Mouse (Mus musculus): ENCODE results near the gene Zfp511. TPM values are rescaled to one million over a fixed set of nuclear protein-coding genes. Genes with fewer than 3 reads are reported as not detected.

Zfp511 gene
- polyA plus RNA-seq, 1 experiment from 2014 or later, result 36.5 TPM

DNA sequence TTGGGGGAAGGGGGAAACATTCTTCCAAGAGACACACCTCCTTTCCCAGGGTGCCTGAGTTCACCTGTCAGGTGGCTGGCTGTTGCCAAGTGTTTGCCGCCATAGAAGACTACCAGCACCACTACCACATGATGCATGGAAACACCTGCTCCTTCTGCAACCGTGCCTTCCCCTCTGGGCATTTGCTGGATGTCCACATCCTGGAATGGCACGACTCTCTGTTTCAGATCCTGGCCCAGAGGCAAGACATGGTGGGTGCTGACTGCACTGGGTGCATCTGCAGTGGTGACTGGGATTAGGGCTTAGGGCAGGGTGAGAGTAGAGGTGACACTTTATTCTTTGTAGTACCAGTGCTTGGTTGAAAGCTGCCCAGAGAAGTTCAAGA is 972 bp downstream of the Zfp511 start:
- H3K9ac ChIP-seq (ENCODE audit: low read length), result no peak overlapping the region; the same call in 1 of the 2 replicates
- ATAC-seq (replicated peaks; ENCODE audit: extremely low read depth, insufficient read depth, low FRiP score), result no peak

DNA sequence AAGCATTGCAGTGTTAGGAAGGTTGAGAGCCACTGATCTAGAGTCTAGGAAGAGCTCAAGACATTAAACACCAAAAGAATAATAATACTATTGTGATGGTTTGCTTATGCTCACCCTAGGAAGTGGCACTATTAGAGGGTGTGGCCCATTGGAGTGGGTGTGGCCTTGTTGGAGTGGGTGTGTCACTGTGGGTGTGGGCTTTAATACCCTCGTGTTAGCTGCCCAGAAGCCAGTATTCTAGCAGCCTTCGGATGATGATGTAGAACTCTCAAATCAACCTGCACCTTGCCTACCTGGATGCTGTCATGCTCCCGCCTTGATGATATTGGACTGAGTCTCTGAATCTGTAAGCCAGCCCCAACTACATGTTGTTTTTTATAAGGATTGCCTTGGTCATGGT is 6.5 kb downstream of the Zfp511 start:
- ATAC-seq (replicated peaks; ENCODE audit: extremely low read depth, insufficient read depth, low FRiP score), result no peak
- WGBS, result 52% methylated on average over 3 of the region's 3 CpGs

More for the DNA sequence above, 972 bp downstream of the Zfp511 start:
- WGBS, result 49% methylated on average over 3 of the region's 3 CpGs
- peaks cover 16% of the 10 kb centered on the region for H3K4me1 ChIP-seq (ENCODE audit: control insufficient read depth, insufficient read depth, low read length)
- H3K4me3 ChIP-seq (ENCODE audit: low read length), result peak overlapping the region; percentile 87
- peaks cover 12% of the 10 kb centered on the region for H3K36me3 ChIP-seq (ENCODE audit: control insufficient read depth, insufficient read depth)
- peak overlapping the region; percentile 91 for H3K4me2 ChIP-seq (ENCODE audit: low read depth, low read length)
- H3K9me3 ChIP-seq (replicated peaks; ENCODE audit: control insufficient read depth, low read length), result no peaks in the 10 kb centered on the region
- H3K27ac ChIP-seq (ENCODE audit: low read length), result no peak overlapping the region
- H3K27me3 ChIP-seq (ENCODE audit: control insufficient read depth, insufficient read depth, low read length), result no peaks in the 10 kb centered on the region

GRCm38 (mm10) chr7:140045546-140045945 is 9.4 kb downstream of the Zfp511 start:
- H3K36me3 ChIP-seq (ENCODE audit: control insufficient read depth, insufficient read depth), result 0 out of 2 replicates have a peak, but pooled peaks cover 1% of the 10 kb centered on the region
- H3K9me3 ChIP-seq (replicated peaks; ENCODE audit: control insufficient read depth, low read length), result no peaks in the 10 kb centered on the region
- 66% methylated on average over 4 of the region's 4 CpGs for WGBS
- no peak overlapping the region for H3K9ac ChIP-seq (ENCODE audit: low read length)
- no peak overlapping the region for H3K4me3 ChIP-seq (ENCODE audit: low read length)
- H3K27me3 ChIP-seq (ENCODE audit: control insufficient read depth, insufficient read depth, low read length), result peaks cover 64% of the 10 kb centered on the region
- no peak overlapping the region for H3K27ac ChIP-seq (ENCODE audit: low read length)
- H3K4me1 ChIP-seq (ENCODE audit: control insufficient read depth, insufficient read depth, low read length), result peaks cover 22% of the 10 kb centered on the region
- no peak overlapping the region for H3K4me2 ChIP-seq (ENCODE audit: low read depth, low read length)
- no peak for ATAC-seq (replicated peaks; ENCODE audit: extremely low read depth, insufficient read depth, low FRiP score)

More for the DNA sequence above, 6.5 kb downstream of the Zfp511 start:
- H3K4me2 ChIP-seq (ENCODE audit: low read depth, low read length), result no peak overlapping the region
- H3K27ac ChIP-seq (ENCODE audit: low read length), result no peak overlapping the region
- H3K9ac ChIP-seq (ENCODE audit: low read length), result no peak overlapping the region
- no peak overlapping the region for H3K4me3 ChIP-seq (ENCODE audit: low read length)
- peaks cover 36% of the 10 kb centered on the region for H3K27me3 ChIP-seq (ENCODE audit: control insufficient read depth, insufficient read depth, low read length)
- H3K9me3 ChIP-seq (replicated peaks; ENCODE audit: control insufficient read depth, low read length), result no peaks in the 10 kb centered on the region
- H3K4me1 ChIP-seq (ENCODE audit: control insufficient read depth, insufficient read depth, low read length), result peaks cover under 1% of the 10 kb centered on the region; the same call in 1 of the 2 replicates
- peaks cover 10% of the 10 kb centered on the region for H3K36me3 ChIP-seq (ENCODE audit: control insufficient read depth, insufficient read depth)

GRCm38 (mm10) chr7:140047811-140048311 is 11.7 kb downstream of the Zfp511 start:
- 1% methylated on average over 33 of the region's 33 CpGs for WGBS
- H3K9ac ChIP-seq (ENCODE audit: low read length), result no peak overlapping the region
- H3K4me3 ChIP-seq (ENCODE audit: low read length), result peak overlapping the region; percentile 53
- no peak overlapping the region for H3K27ac ChIP-seq (ENCODE audit: low read length)
- H3K36me3 ChIP-seq (ENCODE audit: control insufficient read depth, insufficient read depth), result no peaks in the 10 kb centered on the region
- H3K4me2 ChIP-seq (ENCODE audit: low read depth, low read length), result peak overlapping the region; percentile 87
- no peak for ATAC-seq (replicated peaks; ENCODE audit: extremely low read depth, insufficient read depth, low FRiP score)
- peaks cover 22% of the 10 kb centered on the region for H3K4me1 ChIP-seq (ENCODE audit: control insufficient read depth, insufficient read depth, low read length)
- H3K27me3 ChIP-seq (ENCODE audit: control insufficient read depth, insufficient read depth, low read length), result peaks cover 87% of the 10 kb centered on the region
- no peaks in the 10 kb centered on the region for H3K9me3 ChIP-seq (replicated peaks; ENCODE audit: control insufficient read depth, low read length)

DNA sequence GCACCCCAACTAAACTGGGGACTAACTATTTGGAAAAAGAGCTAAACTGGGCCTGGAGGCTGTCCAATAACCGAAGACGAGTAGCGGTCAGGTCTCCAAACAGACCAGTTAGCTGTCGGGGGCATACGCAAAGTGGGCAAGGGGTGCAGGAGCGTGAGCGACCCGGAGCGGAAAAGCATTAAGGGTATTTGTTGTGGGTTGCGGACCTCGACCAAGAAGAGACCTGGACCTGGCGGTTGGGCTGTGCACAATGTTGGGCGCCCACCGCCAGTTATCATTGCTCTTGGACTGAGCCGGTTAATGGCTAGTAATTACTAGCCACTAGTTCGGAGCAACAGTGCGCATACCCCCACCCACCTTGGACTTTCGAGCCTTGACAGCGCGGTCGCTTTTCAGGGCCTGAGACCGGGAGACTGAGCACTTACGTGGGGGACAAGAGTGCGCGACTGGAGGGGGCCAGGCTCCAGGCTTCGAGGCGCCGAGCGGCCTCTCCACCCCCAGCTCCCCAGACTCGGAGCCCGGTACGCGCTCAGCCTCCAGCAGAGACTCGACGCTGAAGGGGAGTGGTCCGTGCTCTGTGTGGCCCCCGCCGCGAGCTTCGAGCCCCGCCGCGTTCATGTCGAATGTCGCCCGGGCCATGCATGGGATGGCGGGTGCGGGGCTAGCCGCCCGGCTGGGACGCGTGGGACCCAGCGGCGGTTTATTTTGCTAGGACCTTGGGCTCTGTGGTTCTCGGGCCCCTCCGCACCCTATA is 12.3 kb downstream of the Zfp511 start, which contains the start of gene Msx3:
Gene Msx3 (minus strand): TSS at position 729 of the 754 bp plus-strand sequence.
- Histone ChIP-seq H3K4me3 (ENCODE audit: low read length) (peak within 1 kb of the TSS; percentile 53), H3K9ac (ENCODE audit: low read length) (no peak within 1 kb of the TSS), H3K4me2 (ENCODE audit: low read depth, low read length) (peak within 1 kb of the TSS; percentile 87), H3K27me3 (ENCODE audit: control insufficient read depth, insufficient read depth, low read length) (peaks cover 93% of the 10 kb centered on the region), H3K36me3 (ENCODE audit: control insufficient read depth, insufficient read depth) (no peaks in the 10 kb centered on the region), H3K9me3 (replicated peaks; ENCODE audit: control insufficient read depth, low read length) (no peaks in the 10 kb centered on the region), H3K27ac (ENCODE audit: low read length) (no peak within 1 kb of the TSS), H3K4me1 (ENCODE audit: control insufficient read depth, insufficient read depth, low read length) (peaks cover 22% of the 10 kb centered on the region)
- ATAC-seq (replicated peaks; ENCODE audit: extremely low read depth, insufficient read depth, low FRiP score), result no peak; the same call in 1 of the 2 replicates
- 2% methylated on average over 56 of the region's 56 CpGs for WGBS

- no peaks in the 10 kb centered on the region for H3K9me3 ChIP-seq (replicated peaks; ENCODE audit: control insufficient read depth, low read length)
- peak overlapping the region; percentile 53 for H3K4me3 ChIP-seq (ENCODE audit: low read length)
- no peaks in the 10 kb centered on the region for H3K36me3 ChIP-seq (ENCODE audit: control insufficient read depth, insufficient read depth)
- H3K9ac ChIP-seq (ENCODE audit: low read length), result no peak overlapping the region
- H3K27me3 ChIP-seq (ENCODE audit: control insufficient read depth, insufficient read depth, low read length), result peaks cover 94% of the 10 kb centered on the region
- H3K4me2 ChIP-seq (ENCODE audit: low read depth, low read length), result peak overlapping the region; percentile 87
- ATAC-seq (replicated peaks; ENCODE audit: extremely low read depth, insufficient read depth, low FRiP score), result 0 out of 2 replicates have a peak, but pooled peaks have one; percentile 69
- peaks cover 22% of the 10 kb centered on the region for H3K4me1 ChIP-seq (ENCODE audit: control insufficient read depth, insufficient read depth, low read length)
- no peak overlapping the region for H3K27ac ChIP-seq (ENCODE audit: low read length)
- under 1% methylated on average over 34 of the region's 34 CpGs for WGBS
These were observed 13.0 kb downstream of the Zfp511 start for GRCm38 (mm10) chr7:140049115-140049689.

- Histone ChIP-seq H3K4me1 (ENCODE audit: control insufficient read depth, insufficient read depth, low read length) (peaks cover 10% of the 10 kb centered on the region), H3K27ac (ENCODE audit: low read length) (no peak overlapping the region), H3K4me2 (ENCODE audit: low read depth, low read length) (no peak overlapping the region), H3K9ac (ENCODE audit: low read length) (no peak overlapping the region), H3K9me3 (replicated peaks; ENCODE audit: control insufficient read depth, low read length) (no peaks in the 10 kb centered on the region), H3K27me3 (ENCODE audit: control insufficient read depth, insufficient read depth, low read length) (peaks cover 88% of the 10 kb centered on the region), H3K4me3 (ENCODE audit: low read length) (no peak overlapping the region), H3K36me3 (ENCODE audit: control insufficient read depth, insufficient read depth) (no peaks in the 10 kb centered on the region)
- no peak for ATAC-seq (replicated peaks; ENCODE audit: extremely low read depth, insufficient read depth, low FRiP score)
- WGBS, result 62% methylated on average over 4 of the region's 4 CpGs
These were observed 17.9 kb downstream of the Zfp511 start for GRCm38 (mm10) chr7:140054124-140054523.

- WGBS, result 3% methylated on average over 53 of the region's 53 CpGs
- Histone ChIP-seq H3K4me3 (ENCODE audit: low read length) (peak overlapping the region; percentile 54), H3K4me1 (ENCODE audit: control insufficient read depth, insufficient read depth, low read length) (0 out of 2 replicates have a peak, but pooled peaks cover 5% of the 10 kb centered on the region), H3K36me3 (ENCODE audit: control insufficient read depth, insufficient read depth) (no peaks in the 10 kb centered on the region), H3K4me2 (ENCODE audit: low read depth, low read length) (peak overlapping the region; percentile 82), H3K9ac (ENCODE audit: low read length) (peak overlapping the region; percentile 64), H3K27me3 (ENCODE audit: control insufficient read depth, insufficient read depth, low read length) (peaks cover 88% of the 10 kb centered on the region), H3K27ac (ENCODE audit: low read length) (no peak overlapping the region), H3K9me3 (replicated peaks; ENCODE audit: control insufficient read depth, low read length) (no peaks in the 10 kb centered on the region)
- no peak for ATAC-seq (replicated peaks; ENCODE audit: extremely low read depth, insufficient read depth, low FRiP score)
These were observed 21.5 kb downstream of the Zfp511 start for GRCm38 (mm10) chr7:140057413-140058407.
